Mouse (Mus musculus): ENCODE measurements around the gene Vps45. TPM values are rescaled to one million over a fixed set of nuclear protein-coding genes. Genes with fewer than 3 reads are reported as not detected.
A peak's percentile ranks its signal among the peaks of the same experiment; 100 is the strongest.

Gene Vps45
- polyA plus RNA-seq, 1 experiment from 2014 or later = 46.1 TPM

DNA sequence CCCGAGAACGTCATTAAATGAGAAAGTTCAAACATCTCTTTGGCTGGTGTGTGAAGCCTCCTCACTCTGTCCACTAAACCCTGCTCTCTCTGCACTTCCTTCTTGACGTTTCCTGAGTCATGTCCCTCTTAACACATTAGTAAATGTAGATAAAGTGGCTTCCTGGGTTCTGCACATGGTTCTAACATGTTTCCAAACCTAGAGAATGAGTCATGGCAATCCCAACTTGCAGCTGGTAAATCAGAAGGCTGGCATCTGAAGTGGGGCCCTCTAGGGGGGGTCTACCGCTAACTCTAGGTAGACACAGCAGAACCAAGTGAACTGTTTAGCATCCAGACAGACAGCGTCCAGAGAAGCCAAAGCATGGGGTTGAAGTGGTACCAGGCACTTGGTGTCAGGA is 40.8 kb downstream of the Vps45 start:
- ATAC-seq (ENCODE audit: insufficient number of reproducible peaks, low FRiP score, low TSS enrichment, low read depth) = no peak
- Histone ChIP-seq H3K4me1 (no peaks in the 10 kb centered on the region), H3K27me3 (no peaks in the 10 kb centered on the region), H3K4me3 (replicated peaks) (no peak overlapping the region), H3K36me3 (peaks cover 7% of the 10 kb centered on the region; the same call in 1 of the 2 replicates), H3K9me3 (replicated peaks) (no peaks in the 10 kb centered on the region), H3K9ac (no peak overlapping the region), H3K27ac (replicated peaks) (no peak overlapping the region), H3K4me2 (replicated peaks) (no peak overlapping the region)
- 74% methylated on average over 5 of the region's 5 CpGs for WGBS

DNA sequence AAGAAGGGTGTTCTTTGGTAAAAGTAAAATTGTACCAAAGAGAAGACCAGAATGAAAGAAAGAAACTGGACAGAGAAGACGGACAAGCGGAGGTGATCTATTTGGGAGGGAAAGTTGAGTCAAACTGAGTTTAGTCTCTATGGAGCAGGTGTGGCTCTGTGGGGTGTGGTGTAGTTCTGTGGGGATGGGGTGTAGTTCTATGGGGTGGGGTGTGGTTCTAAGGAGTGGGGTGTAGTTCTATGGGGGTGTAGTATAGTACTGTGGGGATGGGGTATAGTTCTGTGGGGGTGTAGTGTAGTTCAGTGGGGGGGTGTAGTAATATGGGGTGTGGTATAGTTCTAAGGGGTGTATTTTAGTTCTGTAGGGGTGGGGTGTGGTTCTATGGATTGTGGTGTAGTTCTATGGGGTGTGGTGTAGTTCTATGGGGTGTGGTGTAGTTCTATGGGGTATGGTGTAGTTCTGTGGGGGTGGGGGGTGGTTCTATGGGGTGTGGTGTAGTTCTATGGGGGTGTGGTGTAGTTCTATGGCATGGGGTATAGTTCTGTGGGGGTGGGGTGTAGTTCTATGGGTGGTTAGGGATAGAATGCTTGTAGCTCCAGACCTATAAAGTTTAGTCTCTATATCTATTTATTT is 41.9 kb downstream of the Vps45 start:
- no peaks in the 10 kb centered on the region for H3K9me3 ChIP-seq (replicated peaks)
- H3K4me3 ChIP-seq (replicated peaks) = no peak overlapping the region
- H3K4me2 ChIP-seq (replicated peaks) = no peak overlapping the region
- WGBS = 85% methylated on average over 2 of the region's 2 CpGs
- no peaks in the 10 kb centered on the region for H3K27me3 ChIP-seq
- H3K9ac ChIP-seq = no peak overlapping the region
- no peak for ATAC-seq (ENCODE audit: insufficient number of reproducible peaks, low FRiP score, low TSS enrichment, low read depth)
- no peaks in the 10 kb centered on the region for H3K4me1 ChIP-seq
- H3K27ac ChIP-seq (replicated peaks) = no peak overlapping the region
- peaks cover 7% of the 10 kb centered on the region; the same call in 1 of the 2 replicates for H3K36me3 ChIP-seq

GRCm38 (mm10) chr3:96015681-96016080 is 42.6 kb downstream of the Vps45 start:
- no peaks in the 10 kb centered on the region for H3K27me3 ChIP-seq
- ATAC-seq (ENCODE audit: insufficient number of reproducible peaks, low FRiP score, low TSS enrichment, low read depth) = no peak
- no peak overlapping the region for H3K9ac ChIP-seq
- no peak overlapping the region for H3K27ac ChIP-seq (replicated peaks)
- peaks cover 7% of the 10 kb centered on the region; the same call in 1 of the 2 replicates for H3K36me3 ChIP-seq
- H3K4me1 ChIP-seq = no peaks in the 10 kb centered on the region
- 82% methylated on average over 2 of the region's 2 CpGs for WGBS
- H3K4me2 ChIP-seq (replicated peaks) = no peak overlapping the region
- H3K9me3 ChIP-seq (replicated peaks) = no peaks in the 10 kb centered on the region
- no peak overlapping the region for H3K4me3 ChIP-seq (replicated peaks)

DNA sequence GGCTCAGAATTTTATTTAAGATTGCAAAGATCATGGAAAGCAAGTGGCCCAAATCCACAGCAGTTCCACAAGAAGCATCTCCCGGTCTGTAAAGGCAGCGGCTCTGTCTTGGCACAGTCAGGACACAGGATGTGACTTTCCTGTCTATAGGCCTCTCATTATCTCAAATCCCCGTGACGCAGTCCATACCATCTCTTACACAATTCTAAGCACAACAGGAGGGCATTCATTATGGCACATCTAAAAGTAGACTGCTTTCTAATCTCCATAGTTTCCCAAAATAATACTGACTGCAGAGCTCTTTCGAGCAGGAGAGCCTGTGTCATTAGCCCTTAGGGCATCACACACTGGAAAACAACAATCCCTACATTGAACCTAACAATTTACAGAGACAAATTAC is 45.5 kb downstream of the Vps45 start:
- no peaks in the 10 kb centered on the region for H3K36me3 ChIP-seq
- no peak overlapping the region for H3K9ac ChIP-seq
- no peak overlapping the region for H3K4me2 ChIP-seq (replicated peaks)
- 46% methylated on average over 5 of the region's 5 CpGs for WGBS
- H3K4me3 ChIP-seq (replicated peaks) = no peak overlapping the region
- no peaks in the 10 kb centered on the region for H3K4me1 ChIP-seq
- ATAC-seq (ENCODE audit: insufficient number of reproducible peaks, low FRiP score, low TSS enrichment, low read depth) = no peak
- H3K27ac ChIP-seq (replicated peaks) = no peak overlapping the region
- no peaks in the 10 kb centered on the region for H3K9me3 ChIP-seq (replicated peaks)
- H3K27me3 ChIP-seq = no peaks in the 10 kb centered on the region

- H3K27ac ChIP-seq (replicated peaks) = no peak overlapping the region
- H3K4me3 ChIP-seq (replicated peaks) = no peak overlapping the region
- H3K27me3 ChIP-seq = no peaks in the 10 kb centered on the region
- H3K4me1 ChIP-seq = no peaks in the 10 kb centered on the region
- no peaks in the 10 kb centered on the region for H3K9me3 ChIP-seq (replicated peaks)
- H3K36me3 ChIP-seq = no peaks in the 10 kb centered on the region
- ATAC-seq (ENCODE audit: insufficient number of reproducible peaks, low FRiP score, low TSS enrichment, low read depth) = no peak
- no peak overlapping the region for H3K4me2 ChIP-seq (replicated peaks)
- 82% methylated on average over 6 of the region's 6 CpGs for WGBS
- no peak overlapping the region for H3K9ac ChIP-seq
These were observed 49.8 kb downstream of the Vps45 start for GRCm38 (mm10) chr3:96008463-96008862.

DNA sequence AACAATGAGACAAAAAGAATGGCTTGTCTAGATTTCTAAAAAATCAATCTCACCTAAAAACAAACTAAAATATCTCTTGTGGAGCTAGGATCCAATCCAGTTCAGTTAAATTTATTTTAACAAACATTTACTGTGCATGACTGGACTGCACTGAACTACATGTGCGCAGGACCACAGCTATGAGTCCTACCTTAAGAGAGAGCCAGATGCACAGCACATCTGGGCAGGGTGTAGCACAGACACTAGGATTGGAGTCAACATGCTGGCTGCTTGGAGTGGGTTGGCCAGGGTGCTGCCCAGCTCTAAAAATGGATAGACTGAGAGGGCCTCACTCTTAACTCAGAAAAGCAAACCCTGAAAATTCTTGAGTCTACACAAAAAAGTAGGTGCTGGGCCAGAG is 56.7 kb downstream of the Vps45 start:
- no peaks in the 10 kb centered on the region for H3K9me3 ChIP-seq (replicated peaks)
- no peak for ATAC-seq (ENCODE audit: insufficient number of reproducible peaks, low FRiP score, low TSS enrichment, low read depth)
- 90% methylated on average over 1 of the region's 1 CpGs for WGBS

DNA sequence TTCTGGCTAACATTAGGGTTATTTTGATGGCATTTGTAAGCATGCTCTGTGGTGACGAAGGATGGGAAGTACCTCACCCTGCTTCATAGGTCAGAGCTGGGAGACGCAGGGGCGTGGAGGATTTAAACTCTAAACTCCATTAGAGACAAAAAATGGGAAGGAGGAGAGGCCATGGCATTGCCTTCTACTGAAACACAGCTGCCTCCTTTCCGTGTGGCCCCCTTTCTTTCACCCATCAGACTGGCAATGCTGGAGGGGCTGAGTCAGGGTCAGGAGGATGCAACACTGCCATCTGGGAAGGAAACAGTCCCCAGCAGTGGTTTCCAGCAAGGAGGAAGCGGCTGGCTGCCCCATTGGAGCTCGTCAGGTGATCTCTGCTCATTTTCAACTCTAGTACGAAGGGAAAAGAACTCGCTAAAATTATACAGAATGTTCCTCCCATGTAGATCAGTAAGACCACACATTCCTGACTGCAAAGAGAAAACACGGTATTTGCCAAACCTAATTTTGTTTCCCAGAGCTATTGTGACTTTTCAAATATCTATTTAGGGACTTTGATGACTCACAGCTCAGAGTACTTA is 57.3 kb downstream of the Vps45 start:
- no peak for ATAC-seq (ENCODE audit: insufficient number of reproducible peaks, low FRiP score, low TSS enrichment, low read depth)
- WGBS = 53% methylated on average over 9 of the region's 9 CpGs

More for the DNA sequence above, 56.7 kb downstream of the Vps45 start:
- no peaks in the 10 kb centered on the region for H3K36me3 ChIP-seq
- no peak overlapping the region for H3K4me2 ChIP-seq (replicated peaks)
- H3K4me3 ChIP-seq (replicated peaks) = no peak overlapping the region
- H3K27me3 ChIP-seq = no peaks in the 10 kb centered on the region
- H3K4me1 ChIP-seq = peaks cover 20% of the 10 kb centered on the region
- H3K27ac ChIP-seq (replicated peaks) = no peak overlapping the region
- no peak overlapping the region for H3K9ac ChIP-seq

DNA sequence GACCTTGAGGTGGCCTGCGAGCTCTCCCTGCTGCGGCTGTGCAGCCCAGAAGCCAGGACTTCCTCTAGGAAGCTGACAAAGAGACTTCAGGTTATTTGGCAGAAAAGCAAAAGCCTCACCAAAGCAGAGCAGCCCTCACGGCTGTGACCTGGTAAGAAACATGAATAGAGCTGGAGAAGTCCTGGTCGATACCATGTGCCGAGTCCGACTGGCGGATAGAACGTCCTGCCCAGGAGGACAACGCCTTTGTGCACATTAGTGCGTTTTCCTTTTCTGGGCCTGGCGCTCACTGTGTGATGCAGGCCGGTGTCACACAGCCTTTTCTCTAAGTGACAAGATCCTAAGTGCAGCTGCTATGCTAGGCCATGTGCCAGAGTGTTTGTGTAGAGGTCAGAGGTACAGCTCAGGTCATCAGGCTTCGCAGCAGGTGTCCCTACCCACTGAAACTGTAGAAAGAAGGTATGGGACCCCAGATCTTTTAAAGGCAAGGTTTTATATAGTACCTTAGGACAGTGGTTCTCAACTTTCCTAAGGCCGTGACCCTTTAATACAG is 58.1 kb downstream of the Vps45 start:
- 84% methylated on average over 14 of the region's 14 CpGs for WGBS

More for the DNA sequence above, 57.3 kb downstream of the Vps45 start:
- Histone ChIP-seq H3K4me3 (replicated peaks) (no peak overlapping the region), H3K9me3 (replicated peaks) (no peaks in the 10 kb centered on the region), H3K9ac (no peak overlapping the region), H3K27ac (replicated peaks) (0 out of 2 replicates have a peak overlapping the region, but pooled peaks have one; percentile 17), H3K4me2 (replicated peaks) (no peak overlapping the region), H3K27me3 (no peaks in the 10 kb centered on the region), H3K36me3 (no peaks in the 10 kb centered on the region), H3K4me1 (peaks cover 23% of the 10 kb centered on the region)

DNA sequence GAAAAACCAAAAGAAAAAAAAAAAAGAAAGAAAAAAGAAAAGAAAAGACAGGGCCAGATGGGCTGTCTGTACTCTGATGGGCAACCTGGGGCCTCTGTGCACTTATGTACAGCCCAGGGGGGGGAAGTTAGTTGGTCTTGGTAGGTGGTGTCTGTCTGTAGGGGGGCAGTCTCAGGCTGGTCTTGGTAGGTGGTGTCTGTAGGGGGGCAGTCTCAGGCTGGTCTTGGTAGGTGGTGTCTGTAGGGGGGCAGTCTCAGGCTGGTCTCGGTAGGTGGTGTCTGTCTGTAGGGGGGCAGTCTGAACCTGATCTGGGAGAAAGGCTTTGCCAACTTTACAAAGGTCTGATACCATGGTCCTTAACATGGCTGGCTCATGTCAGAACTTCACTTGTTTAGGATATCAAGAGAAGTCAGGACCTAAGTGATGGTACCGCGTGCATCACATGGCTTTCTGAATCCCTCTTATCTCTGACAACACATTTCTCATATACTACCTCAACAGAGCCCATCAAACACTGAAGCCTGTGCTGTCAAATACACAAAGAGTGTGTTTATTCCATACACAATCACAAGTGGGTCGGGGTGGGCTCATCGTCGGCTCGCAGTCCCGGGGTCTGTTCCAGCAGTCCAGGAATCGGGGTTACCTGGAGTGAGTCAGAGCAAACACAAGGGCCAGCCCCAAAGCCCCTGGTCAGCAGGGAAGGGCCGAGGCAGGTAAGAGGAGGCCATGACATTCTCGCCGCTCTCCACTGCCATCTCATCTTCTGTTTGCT is 58.8 kb downstream of the Vps45 start:
- no peak for ATAC-seq (ENCODE audit: insufficient number of reproducible peaks, low FRiP score, low TSS enrichment, low read depth)
- H3K9ac ChIP-seq = no peak overlapping the region
- H3K27me3 ChIP-seq = no peaks in the 10 kb centered on the region
- H3K27ac ChIP-seq (replicated peaks) = no peak overlapping the region
- WGBS = 89% methylated on average over 12 of the region's 12 CpGs
- H3K4me1 ChIP-seq = peaks cover 23% of the 10 kb centered on the region
- H3K4me3 ChIP-seq (replicated peaks) = no peak overlapping the region
- H3K36me3 ChIP-seq = no peaks in the 10 kb centered on the region
- no peak overlapping the region for H3K4me2 ChIP-seq (replicated peaks)
- H3K9me3 ChIP-seq (replicated peaks) = no peaks in the 10 kb centered on the region

More for the DNA sequence above, 58.1 kb downstream of the Vps45 start:
- Histone ChIP-seq H3K27ac (replicated peaks) (no peak overlapping the region), H3K27me3 (no peaks in the 10 kb centered on the region), H3K9ac (no peak overlapping the region), H3K4me2 (replicated peaks) (no peak overlapping the region), H3K4me1 (peaks cover 23% of the 10 kb centered on the region), H3K4me3 (replicated peaks) (no peak overlapping the region), H3K9me3 (replicated peaks) (no peaks in the 10 kb centered on the region), H3K36me3 (no peaks in the 10 kb centered on the region)
- no peak for ATAC-seq (ENCODE audit: insufficient number of reproducible peaks, low FRiP score, low TSS enrichment, low read depth)

GRCm38 (mm10) chr3:95997203-95997721 is 61.0 kb downstream of the Vps45 start:
- no peak for ATAC-seq (ENCODE audit: insufficient number of reproducible peaks, low FRiP score, low TSS enrichment, low read depth)

More at GRCm38 (mm10) chr3:95997203-95997721, 61.0 kb downstream of the Vps45 start:
- no peaks in the 10 kb centered on the region for H3K36me3 ChIP-seq
- peak overlapping the region; percentile 11; the same call in 1 of the 2 replicates for H3K4me3 ChIP-seq (replicated peaks)
- H3K27ac ChIP-seq (replicated peaks) = peak overlapping the region; percentile 96; the same call in 1 of the 2 replicates
- no peaks in the 10 kb centered on the region for H3K27me3 ChIP-seq
- H3K4me2 ChIP-seq (replicated peaks) = peak overlapping the region; percentile 71
- WGBS = 24% methylated on average over 9 of the region's 9 CpGs
- no peak overlapping the region for H3K9ac ChIP-seq
- H3K9me3 ChIP-seq (replicated peaks) = no peaks in the 10 kb centered on the region
- peaks cover 37% of the 10 kb centered on the region for H3K4me1 ChIP-seq

Data from embryonic facial prominence, embryonic 15.5 days (tissue).